Mouse (Mus musculus): Measurements from ENCODE around the gene Tenm3.

GRCm38 (mm10) chr8:48810615-48811014, 33.1 kb downstream of the Tenm3 start:
- TF ChIP-seq CTCF (IDR thresholded peaks at IDR 0.05; ENCODE audit: borderline replicate concordance, insufficient read depth, low read length) (no peak), POLR2A (IDR thresholded peaks at IDR 0.05; ENCODE audit: low read depth, low read length) (no peak)
